Mouse (Mus musculus): ENCODE data around the gene Dlx4.

The Dlx4 gene

GRCm38 (mm10) chr11:95145851-95146403, at the start of gene Dlx4:
Dlx4 (minus strand) TSS chr11:95146263.
- in situ Hi-C loops (cut with MboI, MseI), result no loop called here

GRCm38 (mm10) chr11:95189863-95190262, 43.8 kb upstream of the Dlx4 start:
- in situ Hi-C loops (cut with MboI, MseI), result loop anchor here in 1 of 2 experiments (10.0 kb wide), 1 partner anchor 755 kb away; no protein-coding TSS in a partner anchor

- in situ Hi-C loops (cut with MboI, MseI), result no loop called here
These were observed 40.8 kb upstream of the Dlx4 start for GRCm38 (mm10) chr11:95186826-95187225.

- in situ Hi-C loops (cut with MboI, MseI), result no loop called here
These were observed 39.6 kb upstream of the Dlx4 start for GRCm38 (mm10) chr11:95185700-95186099.

- in situ Hi-C loops (cut with MboI, MseI), result no loop called here
These were observed 38.5 kb upstream of the Dlx4 start for GRCm38 (mm10) chr11:95184561-95184960.

GRCm38 (mm10) chr11:95179311-95179710, 33.2 kb upstream of the Dlx4 start:
- in situ Hi-C loops (cut with MboI, MseI), result no loop called here

GRCm38 (mm10) chr11:95165857-95166256, 19.8 kb upstream of the Dlx4 start:
- in situ Hi-C loops (cut with MboI, MseI), result no loop called here

- in situ Hi-C loops (cut with MboI, MseI), result no loop called here
These were observed 15.6 kb upstream of the Dlx4 start for GRCm38 (mm10) chr11:95161708-95162107.

GRCm38 (mm10) chr11:95160693-95161092, 14.6 kb upstream of the Dlx4 start:
- in situ Hi-C loops (cut with MboI, MseI), result no loop called here

GRCm38 (mm10) chr11:95159763-95160371, 13.8 kb upstream of the Dlx4 start:
- in situ Hi-C loops (cut with MboI, MseI), result no loop called here

- in situ Hi-C loops (cut with MboI, MseI), result no loop called here
These were observed 11.8 kb upstream of the Dlx4 start for GRCm38 (mm10) chr11:95157872-95158271.

- in situ Hi-C loops (cut with MboI, MseI), result no loop called here
These were observed 11.3 kb upstream of the Dlx4 start for GRCm38 (mm10) chr11:95157356-95157755.

- in situ Hi-C loops (cut with MboI, MseI), result no loop called here
These were observed 9.4 kb upstream of the Dlx4 start for GRCm38 (mm10) chr11:95155511-95155910.

- in situ Hi-C loops (cut with MboI, MseI), result no loop called here
These were observed 7.6 kb upstream of the Dlx4 start for GRCm38 (mm10) chr11:95153681-95154080.

GRCm38 (mm10) chr11:95153116-95153515, 7.1 kb upstream of the Dlx4 start:
- in situ Hi-C loops (cut with MboI, MseI), result no loop called here

- in situ Hi-C loops (cut with MboI, MseI), result no loop called here
These were observed 4.4 kb upstream of the Dlx4 start for GRCm38 (mm10) chr11:95150269-95151049.

GRCm38 (mm10) chr11:95149462-95150268, 3.6 kb upstream of the Dlx4 start:
- in situ Hi-C loops (cut with MboI, MseI), result no loop called here

GRCm38 (mm10) chr11:95148754-95149153, 2.7 kb upstream of the Dlx4 start:
- in situ Hi-C loops (cut with MboI, MseI), result no loop called here

GRCm38 (mm10) chr11:95144946-95145483, 1.0 kb downstream of the Dlx4 start:
- in situ Hi-C loops (cut with MboI, MseI), result no loop called here

- in situ Hi-C loops (cut with MboI, MseI), result no loop called here
These were observed 1.7 kb downstream of the Dlx4 start for GRCm38 (mm10) chr11:95144091-95144945.

GRCm38 (mm10) chr11:95143663-95144062, 2.4 kb downstream of the Dlx4 start:
- in situ Hi-C loops (cut with MboI, MseI), result no loop called here

Measured in T-helper 17 cell (primary cell).